Mouse (Mus musculus) erythroid progenitor cell, adult 5-6 weeks (primary cell): ENCODE measurements around the gene Alkbh3. TPM values are rescaled to one million over a fixed set of nuclear protein-coding genes. Genes with fewer than 3 reads are reported as not detected.

ENCODE experiments used
- ATAC-seq: replicated peaks from 2 replicates; pipeline ENCODE4 v1.8.0; 2016; ENCODE audit warnings: moderate number of reproducible peaks, mild to moderate bottlenecking, moderate TSS enrichment, inconsistent platforms; ENCODE audit not compliant: poor library complexity, low FRiP score, severe bottlenecking
- total RNA-seq, 2 experiments: library from RNA; stranded (forward) in 1 of 2; stranded (reverse) in 1 of 2; fragments of 150-400 nt in 1 of 2; fragments of 186-747, 209-891 nt in 1 of 2; gene quantifications; 2 replicates each; pipeline versions ENCODE4 v1.2.3 to v1.2.4; 2015 to 2017; ENCODE audit warnings: low replicate concordance in 2 of 2

Alkbh3 gene
- total RNA-seq (2015; ENCODE audit: low replicate concordance) = 9.7 and 31.4 TPM in 2 replicates
- 5.4 and 7.8 TPM in 2 replicates for total RNA-seq (2017; ENCODE audit: low replicate concordance)

DNA sequence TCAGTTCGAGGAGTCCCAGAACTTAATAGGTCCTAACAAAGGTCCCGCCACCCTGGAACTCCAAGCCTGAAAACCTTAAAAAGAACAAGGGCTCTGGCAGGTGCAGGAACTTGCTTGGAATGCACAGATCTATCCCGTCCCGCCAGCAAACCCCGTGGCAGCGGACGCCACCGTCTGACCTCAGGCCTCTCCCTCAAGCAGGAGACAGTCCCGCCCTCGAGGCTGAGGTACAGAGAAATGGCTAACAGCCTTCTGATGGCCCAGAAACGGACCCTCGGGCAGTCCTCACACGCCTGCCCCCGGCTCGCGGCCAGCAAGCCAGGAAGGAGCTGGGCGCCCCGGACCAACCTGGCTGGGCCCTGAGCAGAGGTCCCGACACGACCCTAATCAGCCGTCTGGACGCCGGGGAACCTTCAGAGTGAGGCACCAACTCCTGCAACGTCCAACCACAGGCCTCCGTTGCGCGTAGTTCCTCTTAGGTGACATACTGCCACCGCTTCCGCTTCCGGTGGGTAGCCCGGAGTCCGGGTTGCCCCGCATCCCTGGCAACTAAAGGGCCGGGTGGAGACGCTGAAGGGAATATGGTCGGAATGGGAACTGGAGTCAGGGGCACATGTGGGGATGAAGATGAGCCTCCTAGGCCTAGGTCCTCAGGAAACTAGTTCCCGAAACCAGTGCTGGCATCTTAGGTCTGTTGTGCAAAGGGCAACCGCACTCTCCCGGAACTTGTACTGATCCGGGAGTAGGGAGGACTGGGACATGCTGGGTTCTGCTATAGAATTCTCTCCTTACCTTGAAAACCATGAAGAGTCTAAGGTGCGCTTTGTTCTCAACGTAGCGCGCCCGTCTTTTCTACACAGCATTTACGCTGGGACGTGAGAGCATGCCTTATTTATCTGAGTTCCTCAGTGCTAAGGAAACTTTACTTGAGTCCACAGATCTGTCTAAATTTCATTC lies at the start of gene Alkbh3:
Gene Alkbh3, minus strand, starts transcription at position 473 of the 957 bp plus-strand sequence.
- ATAC-seq = peak; percentile 93

DNA sequence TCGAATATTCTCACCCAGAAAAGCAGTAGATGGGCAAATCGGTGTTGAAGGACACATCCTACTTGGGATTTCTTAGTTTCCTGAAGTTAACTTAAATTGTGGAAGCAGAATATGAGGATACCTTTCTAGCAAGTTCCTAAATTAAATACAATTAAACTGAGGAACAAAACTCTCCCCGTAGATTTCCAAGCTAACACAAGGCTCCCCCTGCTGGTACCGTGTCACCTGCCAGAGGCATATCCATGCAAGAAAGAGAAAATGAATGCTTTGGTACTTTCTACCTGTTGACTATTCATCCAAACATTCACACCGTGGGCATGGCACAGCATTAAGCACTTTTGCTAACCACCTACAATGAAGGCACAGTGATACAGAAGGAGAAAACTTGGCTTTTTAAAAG lies 48.9 kb upstream of the Alkbh3 start:
- ATAC-seq = no peak

- no peak for ATAC-seq
These were observed 44.2 kb upstream of the Alkbh3 start for GRCm38 (mm10) chr2:94054813-94055212.

DNA sequence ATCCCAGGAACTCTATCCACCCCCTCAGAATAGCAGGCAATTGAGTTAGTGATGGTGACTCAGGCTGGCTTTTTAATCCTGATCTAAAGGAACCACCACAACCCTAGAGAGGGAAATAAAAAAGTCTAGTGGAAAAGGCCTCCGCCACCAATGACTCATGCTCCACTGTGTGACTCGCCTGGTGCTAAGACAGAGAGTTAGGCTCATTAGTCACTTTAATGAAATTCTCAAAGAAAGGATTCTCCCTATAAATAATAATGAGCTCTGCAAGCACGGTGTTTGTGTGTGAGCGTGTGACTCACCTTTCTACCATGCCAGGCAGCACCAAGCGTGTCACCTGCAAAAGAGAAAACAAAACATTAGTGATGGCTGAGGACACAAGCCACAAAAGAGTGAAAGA lies 41.3 kb upstream of the Alkbh3 start:
- no peak for ATAC-seq

GRCm38 (mm10) chr2:94050901-94051300 lies 40.3 kb upstream of the Alkbh3 start:
- no peak for ATAC-seq

DNA sequence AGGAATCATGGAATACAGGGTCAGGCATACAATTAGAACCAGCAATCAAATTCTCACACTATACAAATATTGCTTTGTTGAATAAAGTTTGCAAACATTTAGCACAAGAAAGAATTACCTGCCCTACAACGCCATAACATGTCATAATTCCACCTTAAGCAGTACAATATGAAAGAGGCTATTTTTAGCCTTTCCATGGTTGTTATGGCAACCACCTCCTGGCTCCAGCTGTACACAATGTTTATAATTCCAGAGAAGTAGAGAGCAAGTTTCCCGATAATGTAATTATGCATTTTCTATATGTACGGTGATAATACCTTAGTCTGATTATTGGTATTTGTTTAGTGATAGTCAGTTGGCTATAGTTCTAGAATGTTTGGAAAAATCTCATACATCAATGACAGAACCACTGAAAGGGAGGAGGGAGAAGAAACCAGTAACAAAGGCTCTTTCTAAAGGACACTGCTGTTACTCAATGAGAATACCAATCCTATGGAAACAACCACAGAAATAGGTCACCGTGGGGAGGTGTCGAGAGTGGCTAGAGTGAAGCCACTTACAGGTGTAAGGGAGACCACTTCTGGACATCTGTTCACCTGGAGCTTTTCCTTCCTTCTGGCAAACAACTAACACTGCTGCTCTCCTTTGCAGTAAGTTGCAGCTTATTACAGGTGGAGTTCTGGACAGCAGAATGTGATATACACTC lies 39.0 kb upstream of the Alkbh3 start:
- no peak for ATAC-seq

DNA sequence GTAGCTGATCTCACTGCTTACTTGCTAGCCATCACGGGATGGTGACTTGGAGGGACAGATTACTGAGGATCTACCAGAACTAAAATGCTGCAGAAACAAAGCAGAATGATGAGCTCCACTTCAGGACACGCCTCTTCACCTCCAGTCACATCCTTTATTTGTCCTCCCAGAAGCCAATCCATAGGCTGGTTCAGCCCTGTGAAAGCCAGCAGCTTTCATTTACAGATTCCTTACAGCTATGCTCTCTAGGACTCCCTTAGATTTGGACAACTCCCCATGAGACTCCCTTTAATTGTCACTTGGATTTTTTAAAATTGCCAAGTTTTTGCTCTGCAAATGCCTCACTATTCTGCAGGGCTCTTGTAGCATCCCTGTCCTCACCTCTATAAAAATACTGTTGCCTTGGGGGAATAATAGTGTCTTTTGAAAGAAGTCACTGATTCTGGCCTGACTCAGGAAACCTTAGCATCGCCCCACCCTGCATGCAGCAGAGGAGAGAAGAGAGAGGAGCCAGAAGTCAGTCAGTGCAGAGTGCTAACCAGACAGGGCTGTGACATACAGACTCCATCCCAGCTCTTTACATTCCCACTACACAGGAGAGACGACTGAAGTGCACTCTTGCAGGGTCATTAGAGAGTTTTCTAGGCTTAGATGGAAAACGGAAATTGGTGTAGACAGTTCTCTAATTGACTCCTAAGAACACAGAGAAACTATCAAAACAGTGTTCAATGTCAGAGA lies 38.3 kb upstream of the Alkbh3 start:
- no peak for ATAC-seq

- no peak for ATAC-seq
These were observed 37.7 kb upstream of the Alkbh3 start for GRCm38 (mm10) chr2:94048271-94048670.

- no peak for ATAC-seq
These were observed 34.9 kb upstream of the Alkbh3 start for GRCm38 (mm10) chr2:94045411-94046090.

DNA sequence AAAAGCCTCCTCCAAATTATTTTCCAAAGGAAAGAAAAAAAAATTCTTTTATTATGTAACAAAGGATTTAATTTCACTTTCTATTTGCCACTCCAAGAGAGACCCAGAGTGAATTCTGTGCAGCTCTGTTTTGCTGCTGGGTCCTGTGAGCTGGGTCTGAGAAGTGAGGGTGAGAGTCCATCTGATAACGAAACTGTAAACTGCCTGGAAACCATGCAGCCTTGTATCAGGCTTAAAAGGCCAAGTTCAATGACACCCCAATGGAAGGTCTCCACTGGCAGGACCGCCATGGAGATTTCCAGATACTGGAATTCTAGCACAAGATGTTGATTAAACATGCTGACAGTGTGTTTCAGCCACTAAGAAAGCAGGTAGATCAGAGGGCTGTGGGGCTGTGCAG lies 33.6 kb upstream of the Alkbh3 start:
- ATAC-seq = no peak

- ATAC-seq = no peak
These were observed 33.1 kb upstream of the Alkbh3 start for GRCm38 (mm10) chr2:94043662-94044061.

DNA sequence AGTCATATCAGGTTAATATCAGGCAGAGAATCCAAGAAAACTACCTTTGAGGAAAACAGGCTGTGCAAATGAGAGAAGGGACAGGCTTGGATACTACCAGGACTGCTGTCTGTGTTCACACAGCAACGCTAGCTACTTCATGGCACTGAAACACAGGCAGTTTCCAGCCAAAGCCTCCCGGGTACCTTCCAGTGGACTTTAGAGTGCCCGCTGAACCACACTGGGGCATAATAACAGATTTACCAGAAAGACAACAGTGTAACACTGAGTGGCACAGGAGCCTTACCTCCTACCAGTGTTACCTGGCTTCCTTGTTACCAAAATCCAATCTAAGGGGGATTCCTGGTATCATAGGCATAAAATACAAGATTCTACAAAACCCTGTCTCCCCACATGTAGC lies 31.9 kb upstream of the Alkbh3 start:
- ATAC-seq = no peak

DNA sequence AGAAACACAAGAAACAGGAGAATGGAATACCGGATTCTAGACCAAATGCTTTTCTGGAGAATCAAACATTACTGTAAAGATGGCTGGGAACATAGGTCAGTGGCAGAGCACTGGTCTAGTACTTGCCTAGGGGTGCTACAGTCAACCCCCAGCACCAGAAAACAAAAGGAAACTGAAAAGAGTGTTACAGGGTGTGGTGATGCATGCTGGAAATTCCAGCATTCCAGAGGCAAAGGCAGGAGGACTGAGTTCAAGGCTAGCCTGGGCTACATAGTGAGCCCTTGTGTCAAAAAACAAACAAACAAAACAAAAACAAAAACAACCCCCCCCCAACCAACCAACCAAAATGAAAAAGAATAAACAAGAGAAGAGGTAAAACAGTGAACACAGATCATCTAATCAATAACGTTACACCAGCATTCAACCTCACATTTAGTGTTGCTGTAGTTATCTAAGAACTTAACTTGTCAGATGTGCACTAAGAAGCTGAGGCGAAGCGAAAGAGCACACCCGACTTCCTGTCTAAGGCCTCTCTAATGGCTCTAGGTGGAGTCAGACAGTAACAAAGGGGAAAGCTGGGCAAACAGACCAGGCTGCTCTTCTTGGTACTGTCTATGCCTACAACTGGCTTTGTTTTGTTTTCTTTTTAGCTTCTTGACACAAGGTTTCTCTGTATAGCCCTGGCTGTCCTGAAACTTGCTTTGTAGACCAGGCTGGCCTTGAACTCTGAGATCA lies 30.0 kb upstream of the Alkbh3 start:
- ATAC-seq = no peak

DNA sequence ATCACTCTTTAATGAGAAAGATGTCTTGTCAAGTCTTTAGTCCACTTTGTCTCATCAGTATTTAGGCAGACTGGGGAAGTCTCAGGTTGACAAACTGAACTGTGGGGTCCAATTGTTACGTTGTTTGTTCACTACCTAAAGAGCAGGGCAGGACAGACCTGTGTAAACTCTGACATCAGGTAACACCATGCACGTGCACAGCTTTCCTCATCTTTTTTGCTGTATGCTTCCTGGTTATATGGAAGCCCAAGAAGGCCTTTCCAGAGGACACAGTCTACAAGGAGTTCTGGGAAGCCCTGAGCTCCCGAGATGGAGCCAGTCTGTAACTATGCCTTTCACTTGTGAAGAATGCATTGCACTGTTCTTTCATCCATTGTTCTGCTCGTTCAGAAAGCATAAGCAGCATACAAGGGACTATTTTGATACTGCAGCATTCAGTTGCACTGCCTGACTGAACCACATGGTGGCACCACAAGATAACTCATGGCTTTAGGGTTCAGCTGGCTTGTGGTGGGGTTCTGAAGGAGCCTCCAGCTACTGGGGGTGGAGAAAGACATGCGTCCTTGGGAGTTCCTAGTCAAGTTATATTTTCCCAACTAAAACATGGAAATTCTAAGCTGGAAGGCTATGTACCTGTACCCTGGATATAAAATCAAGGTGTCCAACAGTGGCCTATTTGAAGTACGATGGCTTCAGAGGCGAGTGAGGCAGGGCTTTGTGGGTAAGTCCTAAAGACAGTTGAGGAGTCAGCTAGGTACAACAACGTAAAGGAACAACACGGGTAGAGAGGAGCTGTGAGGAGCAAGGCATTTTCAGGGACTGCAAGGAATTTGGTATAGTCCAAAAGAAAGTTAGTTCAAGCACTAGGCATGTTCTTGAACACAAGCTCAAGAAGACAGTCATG lies 25.1 kb upstream of the Alkbh3 start:
- no peak for ATAC-seq

GRCm38 (mm10) chr2:94030602-94031001 lies 20.0 kb upstream of the Alkbh3 start:
- no peak for ATAC-seq

DNA sequence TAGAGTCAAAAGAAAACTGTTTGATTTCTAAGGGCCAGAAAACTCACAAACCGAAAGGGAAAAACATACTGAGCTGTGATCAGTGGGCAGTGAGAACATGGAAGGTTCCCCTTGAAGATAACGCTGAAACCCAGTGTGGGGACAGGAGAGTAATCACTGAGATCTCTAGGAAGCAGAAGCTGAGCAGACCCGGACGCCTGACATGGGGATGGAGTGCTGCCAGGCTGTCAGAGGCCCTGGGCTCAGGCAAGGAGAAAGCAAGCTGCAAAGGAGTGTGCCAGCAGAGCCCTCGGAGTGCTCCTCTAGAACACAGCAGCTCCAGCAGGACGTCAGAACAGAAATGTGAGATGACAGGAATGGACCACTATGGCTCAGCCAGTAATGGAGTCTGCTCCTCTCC lies 14.0 kb upstream of the Alkbh3 start:
- ATAC-seq = no peak

- peak; percentile 62; the same call in 1 of the 2 replicates for ATAC-seq
These were observed 8.3 kb downstream of the Alkbh3 start for GRCm38 (mm10) chr2:94002331-94002730.

- no peak for ATAC-seq
These were observed 8.7 kb downstream of the Alkbh3 start for GRCm38 (mm10) chr2:94001918-94002317.
